Mouse (Mus musculus) layer of hippocampus, adult 11-12 months (tissue): ENCODE measurements around the gene Cwc15.

ENCODE experiments used
- DNase-seq: peaks from one replicate; pipeline ENCODE4 v3.0.0; 2022; ENCODE audit warnings: low spot score

Cwc15 gene

DNA sequence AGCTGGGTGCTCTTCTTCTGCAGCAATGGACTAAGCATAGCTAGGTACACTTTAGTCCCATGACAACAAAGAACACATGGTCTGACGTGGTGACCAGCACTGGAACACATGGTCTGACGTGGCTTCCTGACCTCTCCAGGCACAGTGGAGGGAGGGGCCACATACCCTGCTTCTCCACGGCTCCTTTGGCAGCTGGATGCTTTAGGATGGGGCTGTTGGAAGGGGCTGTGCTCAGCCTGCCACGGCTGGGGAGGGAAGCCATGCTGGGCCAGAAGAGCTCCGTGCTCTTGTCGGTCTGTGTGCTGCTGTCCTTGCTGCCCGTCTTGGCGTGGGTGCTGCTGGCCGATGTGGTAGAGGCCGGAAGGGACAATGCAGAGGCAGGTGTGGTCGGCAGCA, 47.9 kb downstream of the Cwc15 start:
- no peak for DNase-seq

DNA sequence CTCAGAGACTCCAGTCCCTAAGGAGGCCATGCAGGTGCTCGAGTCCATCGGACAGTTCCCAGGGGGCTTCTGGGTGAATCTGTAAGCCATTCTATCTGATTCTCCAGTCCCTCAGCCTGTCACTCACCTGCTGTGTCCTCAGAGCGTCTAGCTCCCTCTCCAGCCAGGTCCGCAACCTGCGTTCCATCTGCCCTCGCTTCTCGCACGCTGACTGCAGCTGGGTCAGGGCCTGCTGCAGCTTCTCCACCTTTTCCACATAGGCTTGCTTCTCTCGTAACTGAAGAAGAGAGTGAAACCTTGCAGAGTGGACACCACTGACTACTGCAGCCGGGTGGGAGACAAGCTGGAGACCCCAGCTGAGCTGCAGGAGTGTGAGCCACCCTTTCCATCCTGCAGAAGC, 57.9 kb downstream of the Cwc15 start:
- no peak for DNase-seq

DNA sequence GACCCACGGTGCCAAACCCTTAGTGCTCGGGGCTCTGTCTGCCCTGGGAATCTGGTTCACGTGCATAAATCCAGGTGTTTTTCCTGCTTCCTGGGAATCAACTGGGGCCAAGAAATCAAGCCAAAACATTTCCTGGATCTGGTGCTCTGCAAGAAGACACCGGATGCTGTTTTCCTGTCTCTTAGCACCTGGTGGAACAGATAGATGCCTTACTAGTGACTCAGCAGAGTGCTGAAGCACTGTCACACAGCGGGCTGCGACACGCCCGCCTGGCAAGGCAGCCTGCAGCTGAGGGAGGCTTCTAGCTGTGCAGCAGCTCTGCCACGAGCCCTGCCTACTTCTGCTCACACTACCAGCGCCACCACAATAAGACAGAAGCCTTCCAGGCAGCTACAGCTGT, 59.0 kb downstream of the Cwc15 start:
- peak; percentile 28 for DNase-seq

DNA sequence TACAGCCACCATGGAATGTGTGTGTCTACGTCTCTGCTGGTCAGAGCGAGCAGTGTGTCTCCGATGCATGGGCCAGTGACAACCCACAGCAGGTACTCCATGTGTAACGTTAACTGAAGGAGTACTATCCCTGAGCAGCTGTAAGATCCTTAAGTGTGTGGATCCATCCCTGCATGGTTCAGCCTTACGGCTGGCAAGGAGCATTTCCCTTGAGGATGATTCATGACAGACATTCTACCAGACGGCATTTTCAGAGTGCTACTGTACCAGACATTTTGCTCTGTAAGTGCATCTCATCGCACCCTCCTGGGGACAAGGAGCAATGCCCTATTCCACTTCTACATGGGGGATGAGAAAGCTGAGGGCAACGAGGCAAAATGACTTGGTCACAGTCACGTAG, 59.6 kb downstream of the Cwc15 start:
- no peak for DNase-seq
